Mouse (Mus musculus) megakaryocyte-erythroid progenitor cell, adult 5-6 weeks (primary cell): Measurements from ENCODE around the gene Ddx3x. TPM values are rescaled to one million over a fixed set of nuclear protein-coding genes. Genes with fewer than 3 reads are reported as not detected.
A peak's percentile ranks its signal among the peaks of the same experiment; 100 is the strongest.
"Not testable (repeated sequence)": the region's sequence is repeated elsewhere in the genome, so short reads cannot be mapped to it uniquely, and the experiment has no call there.

Experiments used
- ATAC-seq: replicated peaks from 2 replicates; pipeline ENCODE4 v1.8.0; 2016; ENCODE audit warnings: mild to moderate bottlenecking, inconsistent platforms; ENCODE audit not compliant: severe bottlenecking, poor library complexity, low FRiP score, low TSS enrichment
- total RNA-seq, 2 experiments: library from RNA; stranded (forward) in 1 of 2; stranded (reverse) in 1 of 2; fragments of 200-1000, 215-1000 nt in 1 of 2; fragments of >200 nt in 1 of 2; fragmentation: Nextera tagmentation in 1 of 2; gene quantifications; 2 replicates each; pipeline ENCODE4 v1.2.3; 2014 to 2017

The Ddx3x gene
- 217 and 234 TPM in 2 replicates for total RNA-seq (2014; fragmentation: Nextera tagmentation)
- total RNA-seq (2017): 759 and 878 TPM in 2 replicates

DNA sequence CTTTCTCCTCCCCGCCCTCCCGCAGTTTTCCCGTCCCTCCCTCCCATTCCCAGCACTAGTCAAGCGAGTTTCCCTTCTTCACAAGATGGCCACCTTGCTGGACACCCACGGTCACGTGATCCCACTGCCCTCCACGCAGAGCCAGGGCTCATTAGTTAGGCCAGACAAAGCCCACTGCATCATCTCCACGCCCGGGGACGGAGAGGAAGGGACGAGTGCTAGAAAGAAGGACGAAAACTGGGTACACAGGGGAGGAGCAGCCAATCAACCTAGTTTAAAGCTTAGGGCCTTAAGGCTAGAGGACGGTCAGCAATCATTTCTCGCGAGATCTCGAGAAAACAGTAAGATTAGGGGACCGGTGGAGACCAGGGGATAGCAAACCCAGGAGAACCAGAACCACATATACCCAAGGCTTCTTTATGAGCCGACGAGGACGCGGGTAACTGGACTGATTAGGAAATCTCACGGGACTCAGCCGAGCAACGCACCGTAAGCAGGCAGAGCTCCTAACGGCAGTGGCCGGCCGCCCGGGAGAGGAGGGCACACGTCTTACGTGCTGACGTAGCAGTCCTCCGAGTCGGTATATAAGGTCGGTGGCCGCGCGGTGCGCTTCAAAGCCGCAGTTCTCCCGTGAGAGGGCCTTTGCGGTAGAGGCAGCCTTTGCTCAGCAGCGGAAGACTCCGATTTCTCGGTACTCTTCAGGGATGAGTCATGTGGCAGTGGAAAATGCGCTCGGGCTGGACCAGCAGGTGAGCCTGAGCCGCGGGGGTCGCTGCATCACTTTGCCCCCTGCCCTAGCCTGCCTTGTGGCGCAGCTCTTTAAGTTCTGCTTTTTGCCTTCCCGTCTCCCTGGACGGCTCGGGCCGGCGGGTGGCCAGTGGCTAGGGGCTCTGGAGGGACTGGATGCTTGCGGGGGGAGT, at the start of gene Ddx3x:
TSS of gene Ddx3x (plus strand) at position 562 of the 920 bp plus-strand sequence.
- peak; percentile 93 for ATAC-seq

DNA sequence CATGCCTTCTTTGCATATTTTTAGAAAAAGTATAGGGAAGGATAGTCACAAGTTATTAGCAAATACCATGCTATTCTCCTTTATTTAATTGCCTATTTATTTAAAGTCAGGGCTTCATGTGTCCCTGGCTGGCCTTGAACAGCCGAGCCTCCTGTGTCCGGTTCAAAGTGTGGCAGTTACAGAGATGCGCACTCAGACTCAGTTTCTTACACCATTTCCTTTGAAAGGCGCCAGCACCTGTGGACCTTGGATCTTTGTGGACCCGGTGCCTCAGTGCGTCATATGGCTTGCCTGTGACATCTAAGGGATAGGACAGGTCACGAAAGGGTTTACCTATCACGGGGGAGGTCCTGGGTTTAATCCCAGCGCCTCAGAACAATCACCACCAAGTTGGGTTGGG, 49.5 kb upstream of the Ddx3x start:
- no peak for ATAC-seq

DNA sequence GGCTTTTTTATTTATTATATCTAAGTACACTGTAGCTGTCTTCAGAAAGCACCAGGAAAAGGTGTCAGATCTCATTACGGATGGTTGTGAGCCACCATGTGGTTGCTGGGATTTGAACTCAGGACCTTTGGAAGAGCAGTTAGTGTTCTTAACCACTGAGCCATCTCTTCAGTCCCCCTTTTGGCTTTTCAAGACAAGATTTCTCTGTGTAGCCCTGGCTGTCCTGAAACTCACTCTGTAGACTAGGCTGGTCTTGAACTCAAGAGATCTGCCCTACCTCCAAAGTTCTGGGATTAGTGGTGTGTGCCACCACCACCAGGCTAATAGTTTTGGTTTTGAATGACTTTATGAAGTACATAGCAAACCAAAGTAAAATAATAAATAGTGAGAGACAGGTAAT, 47.9 kb upstream of the Ddx3x start:
- not testable (repeated sequence) for ATAC-seq

DNA sequence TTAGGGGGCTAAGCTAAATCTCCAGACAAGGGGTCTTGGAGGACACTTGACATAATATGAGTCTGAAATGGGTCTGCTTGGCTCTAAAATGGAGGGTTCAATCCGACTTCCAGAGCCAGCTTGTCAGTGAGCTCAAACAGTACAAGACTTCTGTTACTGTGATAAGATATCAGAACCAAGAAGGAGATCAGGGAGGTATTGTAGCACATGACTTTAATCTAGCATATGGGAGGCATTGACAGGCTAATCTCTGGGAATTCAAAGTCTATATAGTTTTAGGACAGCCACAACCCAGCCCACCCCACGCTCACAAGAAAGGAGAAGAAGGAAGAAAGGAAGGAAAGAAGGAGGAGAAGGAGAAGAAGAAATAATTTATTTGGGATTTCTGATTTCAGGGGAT, 47.1 kb upstream of the Ddx3x start:
- ATAC-seq: no peak

DNA sequence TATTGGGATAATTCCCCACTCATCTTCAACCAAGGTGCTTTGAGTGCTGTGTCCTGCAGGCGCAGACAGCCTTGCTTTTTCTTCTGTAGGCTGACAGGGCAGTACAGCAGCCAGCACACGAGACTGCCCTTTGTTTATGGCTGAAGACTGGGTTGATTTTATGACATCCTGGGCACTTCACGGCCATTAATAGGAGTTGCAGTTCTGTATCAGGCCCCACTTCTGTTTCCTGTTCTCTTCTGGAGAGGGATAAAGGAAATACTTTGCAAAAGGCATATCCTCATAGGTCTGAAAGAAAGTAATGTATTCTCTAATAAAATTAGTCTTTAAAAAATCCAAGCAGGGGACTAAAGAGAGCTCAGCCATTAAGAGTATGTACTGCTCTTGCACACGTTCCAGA, 46.1 kb upstream of the Ddx3x start:
- ATAC-seq: no peak

DNA sequence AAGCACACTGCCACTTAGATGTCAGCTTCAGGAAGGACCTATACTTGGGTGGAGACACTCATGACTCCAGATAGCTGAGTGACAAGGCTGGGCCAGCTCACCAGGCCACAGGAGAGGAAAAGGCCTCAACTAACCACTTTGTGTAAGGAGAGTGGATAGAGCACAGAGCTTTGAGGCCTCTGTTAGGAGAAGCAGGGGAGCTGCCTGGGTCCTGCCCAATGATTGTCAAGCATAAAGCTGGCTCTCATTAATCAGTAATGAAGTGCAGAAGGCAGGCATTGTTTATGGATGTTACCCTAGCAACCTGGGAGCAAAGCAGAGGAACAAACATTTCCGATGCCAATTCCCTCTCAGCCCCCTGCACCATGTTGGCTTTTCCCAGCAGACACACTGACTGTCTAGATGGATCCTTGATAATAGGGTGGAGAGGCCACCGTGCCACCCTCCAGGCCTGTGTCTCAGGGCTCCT, 44.6 kb upstream of the Ddx3x start:
- peak; percentile 40 for ATAC-seq

DNA sequence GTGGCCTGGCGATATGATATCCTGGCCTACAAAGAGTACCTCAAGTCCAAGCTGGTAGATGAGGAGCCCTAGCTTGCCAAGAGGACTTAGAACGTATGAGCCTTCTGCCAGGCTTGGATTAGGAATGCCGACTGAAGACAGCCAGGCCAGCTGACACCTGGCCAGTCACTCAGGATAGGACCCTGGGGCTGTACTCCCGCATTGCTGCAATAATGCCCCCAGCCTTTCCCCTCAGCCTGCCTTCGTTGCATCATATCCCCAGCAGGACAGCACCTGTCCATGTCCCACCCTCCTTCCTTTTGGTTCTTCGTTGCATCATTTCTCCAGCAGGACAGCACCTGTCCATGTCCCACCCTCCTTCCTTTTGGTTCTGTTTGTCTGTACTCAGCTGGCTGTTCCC, 41.3 kb upstream of the Ddx3x start:
- no peak for ATAC-seq

DNA sequence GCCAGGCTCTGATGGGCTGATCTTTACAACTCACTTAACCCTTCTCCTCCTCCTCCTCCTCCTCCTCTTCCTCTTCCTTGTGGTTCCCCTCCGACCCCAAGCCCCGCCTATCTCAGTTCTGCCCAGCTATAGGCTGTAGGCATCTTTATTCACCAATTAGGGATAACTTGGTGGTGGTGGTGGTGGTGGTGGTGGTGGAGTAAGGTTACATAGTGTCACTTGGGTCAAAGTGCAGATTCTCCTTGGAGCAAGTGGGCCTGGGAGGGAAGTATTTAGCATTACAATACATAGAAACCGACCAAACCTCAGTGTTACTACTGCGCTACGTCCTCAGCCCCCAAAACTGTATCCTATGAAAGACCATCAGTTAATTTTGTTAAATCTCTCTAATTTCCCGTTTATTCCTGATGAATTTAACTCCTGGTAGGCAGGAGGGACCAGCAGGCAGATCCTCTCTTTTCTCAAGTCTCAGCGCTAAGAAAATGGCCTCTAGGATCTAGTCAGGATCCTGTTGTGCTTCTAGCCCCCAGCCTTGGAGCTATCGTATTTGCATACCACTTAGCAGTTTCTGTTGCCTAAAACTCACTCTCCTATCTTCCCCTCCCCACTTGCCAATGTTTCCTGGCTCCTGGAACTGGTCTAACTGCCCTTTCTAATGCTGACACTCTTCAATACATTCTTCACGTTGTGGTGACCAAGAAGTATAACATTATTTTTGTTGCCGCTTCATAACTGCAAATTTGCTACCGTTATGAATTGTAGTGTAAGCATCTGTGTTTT, 39.9 kb upstream of the Ddx3x start:
- ATAC-seq: 0 out of 2 replicates have a peak, but pooled peaks have one; percentile 2

DNA sequence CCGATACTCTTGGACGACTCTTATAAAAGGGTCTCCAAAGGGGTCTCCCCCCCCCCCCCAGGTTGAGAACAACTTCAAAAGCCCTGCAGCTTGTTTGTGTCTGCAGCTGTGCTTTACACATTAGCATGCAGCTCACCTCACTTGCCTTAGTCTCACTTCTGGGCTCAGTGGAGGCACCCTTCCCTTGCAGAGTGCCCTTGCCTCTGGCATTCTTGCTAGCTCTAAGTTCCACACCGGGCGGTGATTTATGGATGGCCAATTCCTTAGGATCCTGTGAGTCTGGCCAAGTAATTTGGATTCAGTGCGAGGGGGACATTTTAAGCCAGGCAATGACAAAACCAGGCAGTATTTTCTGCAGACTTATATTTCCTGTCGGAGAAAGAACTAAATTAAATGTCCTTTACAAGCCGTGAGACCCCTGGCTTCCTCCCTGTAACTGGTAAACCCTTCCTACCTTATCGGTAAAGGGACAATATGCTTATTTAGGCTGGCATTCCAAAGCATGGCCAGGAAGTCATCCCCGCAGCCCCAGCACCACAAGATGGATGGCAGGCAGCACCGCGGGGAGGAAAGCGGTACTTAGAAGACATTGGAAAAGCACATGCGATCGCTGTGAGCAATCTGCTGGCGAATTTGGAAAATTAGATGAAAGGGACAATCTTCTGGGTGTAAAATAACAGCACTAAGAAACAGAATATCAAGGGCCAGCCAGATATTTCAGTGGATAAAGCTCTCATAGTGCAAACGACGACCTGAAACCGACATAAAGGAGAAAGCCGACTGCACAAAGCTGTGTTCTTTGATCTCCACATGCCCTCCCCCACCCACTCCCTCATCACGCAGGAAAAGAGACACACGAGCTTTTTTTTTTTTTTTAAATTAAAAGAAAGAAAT, 39.1 kb upstream of the Ddx3x start:
- ATAC-seq: no peak

DNA sequence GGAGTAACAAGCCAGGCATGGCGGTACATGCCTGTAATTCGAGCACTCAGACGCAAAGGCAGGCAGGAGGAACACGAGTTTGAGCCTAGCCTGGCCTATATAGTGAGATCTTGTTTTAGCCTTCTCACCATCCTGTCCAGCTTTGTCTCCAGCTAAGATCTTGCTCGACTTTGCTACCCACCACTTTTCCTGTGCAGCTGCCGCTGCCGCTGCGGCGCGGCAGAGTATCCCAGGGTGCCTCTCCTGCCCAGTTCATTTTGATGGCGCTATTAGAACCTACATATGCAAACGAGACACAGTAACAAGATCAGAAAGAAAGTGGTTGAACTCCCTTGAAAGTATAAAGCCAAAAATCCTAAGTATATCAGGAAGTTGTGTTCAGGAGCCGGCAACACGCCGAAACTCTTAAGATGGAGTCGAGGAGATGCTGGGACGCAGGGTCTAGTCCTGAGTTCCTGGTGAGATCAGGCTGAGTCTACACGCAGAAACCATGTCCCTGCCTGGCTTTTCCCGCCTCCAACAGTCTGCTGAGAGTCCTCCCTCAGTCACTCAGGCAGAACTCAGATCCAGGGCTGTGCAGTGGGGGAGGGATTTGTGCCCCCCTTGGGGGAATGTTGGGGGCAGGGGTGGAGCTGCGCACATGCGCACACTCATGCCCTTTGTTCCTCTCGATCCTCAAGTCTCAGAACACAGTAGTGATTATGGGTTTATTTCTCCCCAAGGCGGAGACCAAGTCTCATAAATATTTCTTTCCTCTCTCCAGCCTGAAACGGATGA, 38.3 kb upstream of the Ddx3x start:
- ATAC-seq: peak; percentile 88

DNA sequence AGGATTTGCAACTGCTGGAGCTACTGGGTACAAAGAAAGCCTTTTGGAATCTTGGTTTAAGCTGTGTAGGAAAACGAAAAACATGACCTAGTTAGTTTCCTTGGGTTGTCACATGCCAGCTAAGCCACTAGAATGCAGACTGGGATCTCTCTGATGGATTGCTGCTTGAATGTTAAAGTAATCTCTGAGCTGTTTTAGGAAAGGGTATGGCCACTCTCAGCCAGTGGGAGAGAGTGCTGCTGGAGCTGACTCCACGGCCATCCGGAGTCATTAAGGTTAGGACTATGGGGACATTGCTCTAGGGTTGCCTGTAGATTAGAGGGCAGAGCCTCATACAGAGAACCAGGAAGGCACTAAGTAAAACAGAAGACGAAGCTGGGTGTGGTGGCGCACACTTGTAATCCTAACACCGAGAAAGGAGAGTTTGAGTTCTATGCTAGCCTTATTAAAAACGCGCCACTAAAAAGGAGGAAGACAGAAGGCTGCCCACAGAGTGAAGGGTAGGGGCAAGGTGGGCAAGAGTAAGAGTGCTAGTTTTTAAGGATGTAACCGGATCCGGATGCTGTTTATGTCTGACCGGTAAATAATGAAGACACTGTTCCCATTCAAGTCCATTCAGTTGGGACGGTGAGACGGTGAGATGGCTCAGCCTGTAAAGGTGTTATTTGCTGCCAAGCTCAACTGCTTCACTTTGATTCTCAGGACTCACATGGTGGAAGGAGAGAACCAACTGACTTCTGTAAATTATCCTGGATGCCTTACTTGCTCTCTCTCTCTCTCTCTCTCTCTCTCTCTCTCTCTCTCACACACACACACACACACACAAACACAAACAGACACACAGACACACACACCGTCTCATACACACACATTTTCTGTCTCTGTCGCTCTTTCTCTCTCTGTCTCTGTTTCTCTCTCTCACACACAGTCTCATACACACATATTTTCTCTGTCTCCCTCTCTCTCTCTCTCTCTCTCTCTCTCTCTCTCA, 37.3 kb upstream of the Ddx3x start:
- peak; percentile 67 for ATAC-seq

DNA sequence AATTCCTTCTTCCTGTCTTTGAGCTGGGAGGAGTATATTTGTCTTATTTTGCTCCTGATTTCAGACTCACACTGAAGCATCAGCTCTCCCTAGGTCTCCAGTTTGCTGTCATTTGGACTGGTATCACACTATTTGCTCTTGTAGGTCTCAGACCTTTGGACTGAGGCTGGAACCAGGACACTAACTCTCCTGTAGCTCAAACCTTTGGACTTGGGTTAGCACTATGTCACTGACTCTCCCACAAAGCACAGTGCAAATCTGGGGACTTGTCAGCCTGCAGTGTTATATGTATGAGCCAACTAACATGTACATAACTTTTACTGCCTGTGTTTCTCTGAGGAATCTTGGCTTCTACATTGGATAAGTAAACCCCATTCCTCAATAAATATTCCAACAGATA, 36.2 kb upstream of the Ddx3x start:
- no peak for ATAC-seq

DNA sequence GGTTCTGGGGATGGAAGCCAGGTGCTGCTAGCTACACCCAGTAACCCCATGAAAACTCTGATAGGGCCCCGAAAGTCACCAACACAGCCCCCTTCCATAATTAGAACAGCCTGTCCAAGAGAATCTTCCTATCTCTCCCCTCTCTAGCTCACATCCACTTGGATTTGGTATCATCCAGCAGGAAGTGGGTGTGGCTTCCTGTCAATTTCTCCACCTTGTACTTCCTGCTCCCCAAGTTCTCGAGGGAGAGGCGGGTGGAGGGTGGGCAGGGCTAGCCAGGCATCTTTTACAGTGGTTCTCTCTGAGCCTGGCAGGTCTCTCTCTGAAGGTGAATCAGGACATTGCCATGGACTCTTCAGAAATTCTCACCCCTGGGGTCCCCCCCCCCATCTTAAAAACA, 35.7 kb upstream of the Ddx3x start:
- no peak for ATAC-seq

DNA sequence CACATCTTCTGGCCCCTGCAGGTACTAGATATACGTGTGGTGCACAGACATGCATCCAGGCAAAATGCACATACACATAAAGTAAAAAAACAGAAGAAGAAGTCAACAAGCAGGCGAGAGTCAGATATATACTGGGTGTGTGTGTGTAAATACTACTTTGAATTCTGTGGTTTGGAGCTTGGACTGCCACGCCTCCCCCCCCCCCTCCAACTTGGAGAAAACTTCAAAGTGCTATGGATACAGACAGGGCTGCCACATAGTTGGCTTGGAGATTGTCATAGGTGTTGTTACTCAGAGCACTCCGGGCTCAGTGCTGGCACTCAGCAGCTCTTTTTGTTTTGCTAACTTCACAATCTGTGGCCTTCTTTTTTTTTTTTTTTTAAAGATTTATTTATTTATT, 29.1 kb upstream of the Ddx3x start:
- ATAC-seq: no peak

DNA sequence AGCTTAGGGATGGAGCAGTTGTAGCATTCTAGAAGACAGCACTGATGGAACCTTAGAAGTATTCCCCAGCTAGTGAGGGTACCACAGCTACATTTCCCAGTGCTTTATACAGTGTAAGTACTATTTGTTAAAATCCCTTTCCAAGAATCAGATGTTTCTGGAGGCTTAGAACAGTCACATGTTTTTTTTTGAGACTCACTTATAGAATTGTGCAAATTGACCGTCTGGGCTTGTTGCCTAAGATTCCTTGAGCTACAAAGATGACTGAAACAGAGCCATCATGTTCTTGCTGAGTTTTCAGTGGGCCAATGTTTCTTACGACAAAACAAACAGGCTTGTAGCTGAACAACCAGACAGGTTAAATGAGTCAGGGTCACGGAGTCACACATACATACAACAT, 26.5 kb upstream of the Ddx3x start:
- no peak for ATAC-seq

DNA sequence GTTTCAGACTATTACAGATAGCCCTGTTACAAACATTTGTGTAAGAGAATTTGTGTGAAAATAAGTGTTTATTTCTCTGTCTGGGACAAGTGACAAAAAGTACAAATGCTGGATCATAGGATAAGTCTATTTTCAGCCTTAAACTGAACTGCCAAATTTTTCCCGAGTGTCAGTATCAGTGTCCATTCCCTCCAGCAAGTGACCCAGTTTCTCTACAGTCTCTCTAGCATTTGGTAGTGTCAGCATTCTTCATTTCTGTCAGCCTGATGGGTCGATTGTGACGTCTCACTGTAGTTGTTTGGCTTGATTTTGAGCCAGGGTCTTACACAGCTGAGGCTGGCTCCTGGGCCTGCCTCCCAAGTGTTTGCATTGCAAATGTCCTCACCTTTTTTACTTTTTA, 17.4 kb upstream of the Ddx3x start:
- no peak for ATAC-seq

DNA sequence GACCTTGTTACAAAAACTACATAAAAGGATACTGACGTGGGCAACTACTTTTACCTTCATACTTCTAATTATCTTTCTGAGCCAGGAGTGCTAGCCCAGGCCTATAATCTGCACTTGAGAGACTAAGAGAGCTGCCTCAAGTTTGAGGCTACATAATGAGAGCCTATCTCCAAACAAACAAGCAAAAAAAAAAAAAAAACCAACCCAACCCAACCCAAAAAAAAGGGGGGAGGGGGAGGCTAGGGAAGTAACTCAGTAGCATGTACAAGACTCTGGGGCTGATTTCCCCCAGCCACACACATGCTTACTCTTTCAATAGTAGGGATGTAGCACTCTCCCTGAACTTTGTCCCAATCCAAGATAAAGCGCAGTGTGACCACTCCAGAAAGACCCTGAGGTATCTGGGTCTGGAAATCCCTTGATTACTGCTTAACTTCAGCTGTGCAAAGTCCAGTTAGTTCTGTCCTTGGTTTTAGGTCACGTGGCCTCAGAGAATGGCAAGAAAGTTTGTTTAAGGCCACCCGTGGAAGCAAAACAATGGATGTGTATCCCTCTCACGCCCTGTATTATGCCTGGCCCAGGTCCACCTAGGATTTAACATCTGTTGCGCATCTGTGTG, 5.1 kb upstream of the Ddx3x start:
- 0 out of 2 replicates have a peak, but pooled peaks have one; percentile 41 for ATAC-seq
